Mouse (Mus musculus): ENCODE data around the gene Nup133. TPM values are rescaled to one million over a fixed set of nuclear protein-coding genes. Genes with fewer than 3 reads are reported as not detected.
A peak's percentile ranks its signal among the peaks of the same experiment; 100 is the strongest.

Gene Nup133
- polyA plus RNA-seq, 1 experiment from 2014 or later = 30.4 TPM

- Histone ChIP-seq H3K4me3 (ENCODE audit: low read depth, low read length) (no peak overlapping the region), H3K36me3 (ENCODE audit: control insufficient read depth, insufficient read depth, low read length) (peaks cover 91% of the 10 kb centered on the region), H3K27me3 (replicated peaks; ENCODE audit: control insufficient read depth, insufficient read depth, low read length) (no peaks in the 10 kb centered on the region), H3K4me1 (ENCODE audit: control insufficient read depth, insufficient read depth, low read length) (no peaks in the 10 kb centered on the region), H3K9ac (ENCODE audit: low read depth, low read length) (no peak overlapping the region), H3K9me3 (ENCODE audit: control insufficient read depth, low read length) (no peaks in the 10 kb centered on the region), H3K4me2 (ENCODE audit: low read depth, low read length) (no peak overlapping the region), H3K27ac (replicated peaks; ENCODE audit: low read depth, low read length) (no peak overlapping the region)
- DNase-seq (ENCODE audit: low spot score) (no peak), ATAC-seq (ENCODE audit: low read depth) (no peak)
- WGBS = 89% methylated on average over 3 of the region's 3 CpGs
Observed at GRCm38 (mm10) chr8:123925671-123926070, 23.4 kb downstream of the Nup133 start.

- no peak overlapping the region for H3K9ac ChIP-seq (ENCODE audit: low read depth, low read length)
- no peak overlapping the region for H3K4me3 ChIP-seq (ENCODE audit: low read depth, low read length)
- peak; percentile 82 for ATAC-seq (ENCODE audit: low read depth)
- no peaks in the 10 kb centered on the region for H3K27me3 ChIP-seq (replicated peaks; ENCODE audit: control insufficient read depth, insufficient read depth, low read length)
- H3K9me3 ChIP-seq (ENCODE audit: control insufficient read depth, low read length) = no peaks in the 10 kb centered on the region
- DNase-seq (ENCODE audit: low spot score) = peak; percentile 86
- no peaks in the 10 kb centered on the region for H3K4me1 ChIP-seq (ENCODE audit: control insufficient read depth, insufficient read depth, low read length)
- no peak overlapping the region for H3K4me2 ChIP-seq (ENCODE audit: low read depth, low read length)
- H3K36me3 ChIP-seq (ENCODE audit: control insufficient read depth, insufficient read depth, low read length) = peaks cover 91% of the 10 kb centered on the region
- H3K27ac ChIP-seq (replicated peaks; ENCODE audit: low read depth, low read length) = no peak overlapping the region
- WGBS = 21% methylated on average over 2 of the region's 2 CpGs
Observed at GRCm38 (mm10) chr8:123924719-123925118, 24.3 kb downstream of the Nup133 start.

GRCm38 (mm10) chr8:123914635-123915034, 34.4 kb downstream of the Nup133 start:
- 92% methylated on average over 3 of the region's 3 CpGs for WGBS
- no peak overlapping the region for H3K4me3 ChIP-seq (ENCODE audit: low read depth, low read length)
- ATAC-seq (ENCODE audit: low read depth) (no peak), DNase-seq (ENCODE audit: low spot score) (no peak)
- H3K9ac ChIP-seq (ENCODE audit: low read depth, low read length) = no peak overlapping the region
- H3K36me3 ChIP-seq (ENCODE audit: control insufficient read depth, insufficient read depth, low read length) = peaks cover 96% of the 10 kb centered on the region
- no peak overlapping the region for H3K27ac ChIP-seq (replicated peaks; ENCODE audit: low read depth, low read length)
- no peak overlapping the region for H3K4me2 ChIP-seq (ENCODE audit: low read depth, low read length)
- H3K4me1 ChIP-seq (ENCODE audit: control insufficient read depth, insufficient read depth, low read length) = no peaks in the 10 kb centered on the region
- H3K9me3 ChIP-seq (ENCODE audit: control insufficient read depth, low read length) = no peaks in the 10 kb centered on the region
- no peaks in the 10 kb centered on the region for H3K27me3 ChIP-seq (replicated peaks; ENCODE audit: control insufficient read depth, insufficient read depth, low read length)

- no peak overlapping the region for H3K4me2 ChIP-seq (ENCODE audit: low read depth, low read length)
- ATAC-seq (ENCODE audit: low read depth) (no peak), DNase-seq (ENCODE audit: low spot score) (no peak)
- H3K4me3 ChIP-seq (ENCODE audit: low read depth, low read length) = no peak overlapping the region
- WGBS = 70% methylated on average over 4 of the region's 4 CpGs
- no peak overlapping the region for H3K27ac ChIP-seq (replicated peaks; ENCODE audit: low read depth, low read length)
- no peaks in the 10 kb centered on the region for H3K27me3 ChIP-seq (replicated peaks; ENCODE audit: control insufficient read depth, insufficient read depth, low read length)
- no peak overlapping the region for H3K9ac ChIP-seq (ENCODE audit: low read depth, low read length)
- H3K4me1 ChIP-seq (ENCODE audit: control insufficient read depth, insufficient read depth, low read length) = no peaks in the 10 kb centered on the region
- peaks cover 91% of the 10 kb centered on the region for H3K36me3 ChIP-seq (ENCODE audit: control insufficient read depth, insufficient read depth, low read length)
- no peaks in the 10 kb centered on the region for H3K9me3 ChIP-seq (ENCODE audit: control insufficient read depth, low read length)
Observed at GRCm38 (mm10) chr8:123912265-123912664, 36.8 kb downstream of the Nup133 start.

- no peaks in the 10 kb centered on the region for H3K27me3 ChIP-seq (replicated peaks; ENCODE audit: control insufficient read depth, insufficient read depth, low read length)
- WGBS = 96% methylated on average over 6 of the region's 6 CpGs
- H3K36me3 ChIP-seq (ENCODE audit: control insufficient read depth, insufficient read depth, low read length) = peaks cover 88% of the 10 kb centered on the region
- no peak overlapping the region for H3K27ac ChIP-seq (replicated peaks; ENCODE audit: low read depth, low read length)
- no peak for DNase-seq (ENCODE audit: low spot score)
- H3K9me3 ChIP-seq (ENCODE audit: control insufficient read depth, low read length) = no peaks in the 10 kb centered on the region
- no peak for ATAC-seq (ENCODE audit: low read depth)
- no peak overlapping the region for H3K4me2 ChIP-seq (ENCODE audit: low read depth, low read length)
- H3K4me1 ChIP-seq (ENCODE audit: control insufficient read depth, insufficient read depth, low read length) = no peaks in the 10 kb centered on the region
- H3K9ac ChIP-seq (ENCODE audit: low read depth, low read length) = no peak overlapping the region
- H3K4me3 ChIP-seq (ENCODE audit: low read depth, low read length) = no peak overlapping the region
Observed at GRCm38 (mm10) chr8:123907604-123908003, 41.5 kb downstream of the Nup133 start.

GRCm38 (mm10) chr8:123902653-123903052, 46.4 kb downstream of the Nup133 start:
- DNase-seq (ENCODE audit: low spot score) (no peak), ATAC-seq (ENCODE audit: low read depth) (no peak)
- H3K4me3 ChIP-seq (ENCODE audit: low read depth, low read length) = no peak overlapping the region
- H3K9ac ChIP-seq (ENCODE audit: low read depth, low read length) = no peak overlapping the region
- peaks cover 82% of the 10 kb centered on the region for H3K36me3 ChIP-seq (ENCODE audit: control insufficient read depth, insufficient read depth, low read length)
- no peaks in the 10 kb centered on the region for H3K4me1 ChIP-seq (ENCODE audit: control insufficient read depth, insufficient read depth, low read length)
- H3K27me3 ChIP-seq (replicated peaks; ENCODE audit: control insufficient read depth, insufficient read depth, low read length) = no peaks in the 10 kb centered on the region
- no peaks in the 10 kb centered on the region for H3K9me3 ChIP-seq (ENCODE audit: control insufficient read depth, low read length)
- H3K27ac ChIP-seq (replicated peaks; ENCODE audit: low read depth, low read length) = no peak overlapping the region
- 82% methylated on average over 7 of the region's 7 CpGs for WGBS
- no peak overlapping the region for H3K4me2 ChIP-seq (ENCODE audit: low read depth, low read length)

- Histone ChIP-seq H3K4me2 (ENCODE audit: low read depth, low read length) (no peak overlapping the region), H3K27ac (replicated peaks; ENCODE audit: low read depth, low read length) (no peak overlapping the region), H3K9me3 (ENCODE audit: control insufficient read depth, low read length) (no peaks in the 10 kb centered on the region), H3K4me3 (ENCODE audit: low read depth, low read length) (no peak overlapping the region), H3K9ac (ENCODE audit: low read depth, low read length) (no peak overlapping the region), H3K4me1 (ENCODE audit: control insufficient read depth, insufficient read depth, low read length) (no peaks in the 10 kb centered on the region), H3K27me3 (replicated peaks; ENCODE audit: control insufficient read depth, insufficient read depth, low read length) (peaks cover 21% of the 10 kb centered on the region), H3K36me3 (ENCODE audit: control insufficient read depth, insufficient read depth, low read length) (peaks cover 53% of the 10 kb centered on the region)
- ATAC-seq (ENCODE audit: low read depth) (no peak), DNase-seq (ENCODE audit: low spot score) (no peak)
- WGBS = 86% methylated on average over 7 of the region's 7 CpGs
Observed at GRCm38 (mm10) chr8:123899366-123899765, 49.7 kb downstream of the Nup133 start.

- no peak overlapping the region for H3K9ac ChIP-seq (ENCODE audit: low read depth, low read length)
- H3K4me2 ChIP-seq (ENCODE audit: low read depth, low read length) = no peak overlapping the region
- peaks cover 29% of the 10 kb centered on the region for H3K27me3 ChIP-seq (replicated peaks; ENCODE audit: control insufficient read depth, insufficient read depth, low read length)
- H3K4me3 ChIP-seq (ENCODE audit: low read depth, low read length) = no peak overlapping the region
- DNase-seq (ENCODE audit: low spot score) (no peak), ATAC-seq (ENCODE audit: low read depth) (no peak)
- H3K4me1 ChIP-seq (ENCODE audit: control insufficient read depth, insufficient read depth, low read length) = no peaks in the 10 kb centered on the region
- H3K9me3 ChIP-seq (ENCODE audit: control insufficient read depth, low read length) = no peaks in the 10 kb centered on the region
- peaks cover 45% of the 10 kb centered on the region for H3K36me3 ChIP-seq (ENCODE audit: control insufficient read depth, insufficient read depth, low read length)
- H3K27ac ChIP-seq (replicated peaks; ENCODE audit: low read depth, low read length) = no peak overlapping the region
- WGBS = 81% methylated on average over 5 of the region's 5 CpGs
Observed at GRCm38 (mm10) chr8:123898576-123898975, 50.5 kb downstream of the Nup133 start.

- ATAC-seq (ENCODE audit: low read depth) (no peak), DNase-seq (ENCODE audit: low spot score) (no peak)
- Histone ChIP-seq H3K27ac (replicated peaks; ENCODE audit: low read depth, low read length) (no peak overlapping the region), H3K9me3 (ENCODE audit: control insufficient read depth, low read length) (no peaks in the 10 kb centered on the region), H3K4me3 (ENCODE audit: low read depth, low read length) (no peak overlapping the region), H3K4me2 (ENCODE audit: low read depth, low read length) (no peak overlapping the region), H3K4me1 (ENCODE audit: control insufficient read depth, insufficient read depth, low read length) (0 out of 2 replicates have a peak, but pooled peaks cover 5% of the 10 kb centered on the region), H3K9ac (ENCODE audit: low read depth, low read length) (no peak overlapping the region), H3K36me3 (ENCODE audit: control insufficient read depth, insufficient read depth, low read length) (peaks cover 28% of the 10 kb centered on the region), H3K27me3 (replicated peaks; ENCODE audit: control insufficient read depth, insufficient read depth, low read length) (peaks cover 47% of the 10 kb centered on the region)
- 53% methylated on average over 10 of the region's 10 CpGs for WGBS
Observed at GRCm38 (mm10) chr8:123896774-123897173, 52.3 kb downstream of the Nup133 start.
